Mouse (Mus musculus): ENCODE measurements around the gene Crybb3. TPM values are rescaled to one million over a fixed set of nuclear protein-coding genes. Genes with fewer than 3 reads are reported as not detected.
"Not testable (repeated sequence)": the region's sequence is repeated elsewhere in the genome, so short reads cannot be mapped to it uniquely, and the experiment has no call there.

Gene Crybb3
- polyA plus RNA-seq, 1 experiment: not detected

DNA sequence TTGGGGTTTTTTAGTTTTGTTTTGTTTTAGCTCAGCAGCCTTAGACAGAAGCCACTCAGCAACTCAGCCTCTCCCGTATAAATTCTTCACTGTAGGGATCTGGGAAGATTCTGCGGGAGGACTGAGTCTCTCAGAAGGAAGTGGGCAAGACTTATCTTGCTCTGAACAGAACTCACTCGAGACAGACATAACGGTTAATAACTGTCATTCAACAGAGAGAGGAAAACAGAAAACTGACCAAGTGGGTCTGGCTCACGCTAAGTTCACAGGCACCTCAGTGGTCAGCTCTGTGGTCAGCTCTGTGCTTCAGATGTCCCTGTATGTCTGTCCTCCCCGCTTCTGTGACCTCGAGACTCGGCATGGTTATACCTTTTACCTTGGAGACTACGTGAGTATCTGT is 37.9 kb upstream of the Crybb3 start:
- H3K4me3 ChIP-seq (ENCODE audit: insufficient read depth, low read depth, low read length): no peak overlapping the region
- 80% methylated on average over 9 of the region's 9 CpGs for WGBS
- TF ChIP-seq POLR2A (IDR thresholded peaks at IDR 0.05; ENCODE audit: insufficient read depth, low read depth, low read length): no peak
- no peak for TF ChIP-seq CTCF (IDR thresholded peaks at IDR 0.05; ENCODE audit: insufficient read depth, low read depth, low read length)
- peaks cover 77% of the 10 kb centered on the region for H3K4me1 ChIP-seq (ENCODE audit: control insufficient read depth, insufficient read depth, low read length)
- peak overlapping the region; percentile 12; the same call in 1 of the 2 replicates for H3K27ac ChIP-seq (ENCODE audit: insufficient read depth, low read depth, low read length)

DNA sequence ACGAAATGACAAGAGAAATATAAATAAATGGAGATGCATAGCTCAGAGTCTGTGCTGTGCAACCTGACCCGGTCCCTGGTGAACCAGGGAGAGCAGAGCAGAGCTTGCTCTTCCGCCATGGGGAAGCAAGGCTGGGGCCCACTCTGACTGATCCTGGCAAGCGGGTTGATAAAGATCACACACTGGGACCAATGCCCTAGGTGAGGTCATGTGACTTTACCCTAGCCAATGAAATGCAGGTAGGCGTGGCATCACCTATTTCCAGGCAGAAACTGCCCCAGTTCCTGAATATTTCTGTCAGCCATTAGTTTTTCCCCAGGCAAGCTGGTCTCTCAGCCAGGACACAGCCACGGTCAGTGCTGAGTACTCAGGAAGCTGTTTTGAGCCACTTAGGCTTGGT is 37.3 kb upstream of the Crybb3 start:
- Histone ChIP-seq H3K4me1 (ENCODE audit: control insufficient read depth, insufficient read depth, low read length) (peaks cover 83% of the 10 kb centered on the region), H3K27ac (ENCODE audit: insufficient read depth, low read depth, low read length) (no peak overlapping the region), H3K4me3 (ENCODE audit: insufficient read depth, low read depth, low read length) (no peak overlapping the region)
- 67% methylated on average over 6 of the region's 6 CpGs for WGBS
- no peak for TF ChIP-seq POLR2A (IDR thresholded peaks at IDR 0.05; ENCODE audit: insufficient read depth, low read depth, low read length)
- TF ChIP-seq CTCF (IDR thresholded peaks at IDR 0.05; ENCODE audit: insufficient read depth, low read depth, low read length): no peak

DNA sequence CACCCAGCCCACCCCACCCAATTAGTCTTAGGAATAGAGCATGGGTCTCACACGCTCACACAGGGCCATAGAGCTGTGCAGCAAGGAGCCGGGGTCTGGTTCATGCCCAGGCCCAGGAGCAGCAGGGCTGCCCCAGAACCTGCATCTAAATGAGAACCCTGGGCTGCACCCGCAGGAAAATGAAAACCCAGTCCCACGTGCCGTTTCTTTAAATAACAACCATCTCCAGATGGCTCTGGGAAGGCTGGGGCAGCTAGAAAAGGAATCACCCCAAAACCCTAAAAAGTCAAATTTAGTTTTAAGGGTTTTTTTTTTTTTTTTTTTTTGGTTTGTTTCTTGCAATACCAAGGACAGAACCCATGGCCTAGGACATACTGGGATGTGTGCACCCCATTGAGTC is 36.0 kb upstream of the Crybb3 start:
- H3K27ac ChIP-seq (ENCODE audit: insufficient read depth, low read depth, low read length): no peak overlapping the region
- 37% methylated on average over 5 of the region's 5 CpGs for WGBS
- H3K4me3 ChIP-seq (ENCODE audit: insufficient read depth, low read depth, low read length): no peak overlapping the region

DNA sequence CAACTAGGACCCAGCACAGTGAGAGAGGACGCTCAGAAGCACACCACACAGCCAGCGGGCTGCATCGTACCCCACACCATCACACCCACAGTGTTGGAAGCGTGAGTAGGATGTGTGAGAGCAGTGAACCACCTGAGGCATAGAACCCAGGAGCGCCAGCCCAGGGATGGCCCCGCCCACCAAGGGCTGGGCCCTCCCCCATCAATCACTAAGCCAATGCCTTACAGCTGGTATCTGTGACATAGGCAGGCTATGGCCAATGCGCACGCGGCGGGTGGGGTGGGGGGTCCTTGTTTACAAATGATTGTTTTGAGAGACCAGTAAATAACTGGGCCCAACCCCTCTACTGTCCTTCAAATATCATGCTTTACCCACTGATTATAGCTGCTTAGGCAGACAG is 34.5 kb upstream of the Crybb3 start:
- 58% methylated on average over 10 of the region's 10 CpGs for WGBS
- no peak overlapping the region for H3K27ac ChIP-seq (ENCODE audit: insufficient read depth, low read depth, low read length)
- no peak overlapping the region for H3K4me3 ChIP-seq (ENCODE audit: insufficient read depth, low read depth, low read length)
- H3K4me1 ChIP-seq (ENCODE audit: control insufficient read depth, insufficient read depth, low read length): peaks cover 82% of the 10 kb centered on the region
- no peak for TF ChIP-seq CTCF (IDR thresholded peaks at IDR 0.05; ENCODE audit: insufficient read depth, low read depth, low read length)
- no peak for TF ChIP-seq POLR2A (IDR thresholded peaks at IDR 0.05; ENCODE audit: insufficient read depth, low read depth, low read length)

More for the DNA sequence above, 36.0 kb upstream of the Crybb3 start:
- TF ChIP-seq CTCF (IDR thresholded peaks at IDR 0.05; ENCODE audit: insufficient read depth, low read depth, low read length): no peak
- no peak for TF ChIP-seq POLR2A (IDR thresholded peaks at IDR 0.05; ENCODE audit: insufficient read depth, low read depth, low read length)
- H3K4me1 ChIP-seq (ENCODE audit: control insufficient read depth, insufficient read depth, low read length): peaks cover 89% of the 10 kb centered on the region

DNA sequence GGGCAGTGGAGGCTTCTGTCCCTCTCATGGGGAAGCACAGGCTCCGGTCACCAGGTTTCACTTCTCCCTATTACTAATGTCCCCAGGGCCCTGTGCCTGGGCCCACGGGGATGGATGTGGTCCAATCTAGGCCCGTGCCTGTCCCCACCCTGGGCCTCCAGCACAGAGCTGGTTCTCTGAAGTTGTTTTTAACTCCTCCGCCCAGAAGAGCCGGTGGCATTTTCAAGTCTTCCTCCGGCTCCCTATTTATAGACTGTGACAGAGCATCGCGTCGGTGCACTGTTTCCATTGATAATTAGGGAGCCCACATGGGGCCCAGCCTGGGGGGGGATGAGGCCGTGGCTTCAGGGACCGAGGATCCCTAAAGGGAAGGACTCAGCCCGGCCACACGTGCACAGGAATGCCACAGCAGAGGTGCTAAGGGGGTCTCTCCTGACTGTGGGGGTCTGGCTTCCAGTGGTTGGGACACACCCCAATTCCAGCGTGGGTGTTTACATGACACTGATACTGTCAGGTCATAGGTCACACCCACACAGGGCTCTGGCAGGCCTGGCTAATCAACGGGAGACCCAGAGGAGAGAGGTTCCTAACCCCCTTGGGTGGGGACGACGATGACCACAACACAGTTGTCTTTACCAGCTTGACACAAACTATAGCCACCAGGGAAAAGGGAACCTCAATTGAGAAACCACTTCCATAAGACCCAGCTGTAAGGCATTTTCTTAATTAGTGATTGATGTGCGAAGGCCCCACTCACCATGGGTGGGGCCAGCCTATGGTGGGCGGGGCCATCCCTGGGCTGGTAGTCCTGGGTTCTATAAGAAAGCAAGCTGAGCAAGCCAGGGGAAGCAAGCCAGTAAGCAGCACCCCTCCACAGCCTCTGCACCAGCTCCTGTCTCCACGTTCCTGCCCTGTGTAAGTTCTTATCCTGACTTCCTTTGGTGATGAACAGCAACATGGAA is 33.2 kb upstream of the Crybb3 start:
- Histone ChIP-seq H3K4me1 (ENCODE audit: control insufficient read depth, insufficient read depth, low read length) (peaks cover 73% of the 10 kb centered on the region), H3K27ac (ENCODE audit: insufficient read depth, low read depth, low read length) (peak overlapping the region; percentile 92), H3K4me3 (ENCODE audit: insufficient read depth, low read depth, low read length) (no peak overlapping the region)
- TF ChIP-seq POLR2A (IDR thresholded peaks at IDR 0.05; ENCODE audit: insufficient read depth, low read depth, low read length) (no peak), CTCF (IDR thresholded peaks at IDR 0.05; ENCODE audit: insufficient read depth, low read depth, low read length) (no peak)
- WGBS: 30% methylated on average over 20 of the region's 20 CpGs

DNA sequence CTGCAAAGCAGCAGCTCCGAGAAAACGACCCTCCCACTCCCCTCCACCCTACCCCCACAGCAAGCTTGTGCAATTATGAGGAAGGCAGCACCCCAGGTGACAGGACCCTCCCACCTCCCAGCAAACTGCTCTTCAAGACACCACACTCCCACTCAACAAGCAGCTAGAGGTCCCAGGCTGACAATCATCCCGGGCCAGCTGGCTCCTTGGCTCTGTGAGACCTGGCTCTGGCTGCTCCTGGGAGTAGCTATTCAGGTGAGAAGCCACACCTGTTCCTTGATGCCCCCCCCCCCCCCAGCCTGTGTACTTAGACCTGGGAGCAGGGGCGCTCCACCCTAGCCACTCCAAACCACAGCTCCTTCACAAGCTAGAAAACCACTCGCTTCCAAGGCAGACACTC is 31.7 kb upstream of the Crybb3 start:
- Histone ChIP-seq H3K4me1 (ENCODE audit: control insufficient read depth, insufficient read depth, low read length) (peaks cover 65% of the 10 kb centered on the region), H3K27ac (ENCODE audit: insufficient read depth, low read depth, low read length) (peak overlapping the region; percentile 62; the same call in 1 of the 2 replicates), H3K4me3 (ENCODE audit: insufficient read depth, low read depth, low read length) (no peak overlapping the region)
- TF ChIP-seq POLR2A (IDR thresholded peaks at IDR 0.05; ENCODE audit: insufficient read depth, low read depth, low read length) (no peak), CTCF (IDR thresholded peaks at IDR 0.05; ENCODE audit: insufficient read depth, low read depth, low read length) (no peak)
- WGBS: 31% methylated on average over 5 of the region's 5 CpGs

DNA sequence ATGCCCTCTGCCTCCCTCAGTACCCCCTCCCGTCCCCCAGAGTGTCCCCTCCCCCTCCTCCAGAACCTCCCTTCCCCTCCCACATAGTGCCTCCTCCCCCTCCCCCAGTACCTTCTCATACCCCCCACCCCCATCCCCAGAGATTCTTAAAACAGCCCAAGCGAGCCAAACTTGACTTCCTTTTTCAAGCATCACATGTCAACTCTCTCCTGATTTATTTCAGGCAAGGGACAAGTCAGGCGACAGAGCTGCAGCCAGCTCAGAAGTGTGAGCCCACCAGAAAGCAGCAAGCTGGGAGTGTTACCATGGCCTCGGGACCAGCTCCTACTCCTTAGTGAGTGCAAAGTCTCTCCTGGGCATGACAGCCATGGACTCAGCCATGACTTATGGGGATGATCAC is 30.0 kb upstream of the Crybb3 start:
- no peak for TF ChIP-seq POLR2A (IDR thresholded peaks at IDR 0.05; ENCODE audit: insufficient read depth, low read depth, low read length)
- TF ChIP-seq CTCF (IDR thresholded peaks at IDR 0.05; ENCODE audit: insufficient read depth, low read depth, low read length): no peak
- WGBS: 19% methylated on average over 4 of the region's 4 CpGs
- Histone ChIP-seq H3K4me1 (ENCODE audit: control insufficient read depth, insufficient read depth, low read length) (peaks cover 62% of the 10 kb centered on the region), H3K4me3 (ENCODE audit: insufficient read depth, low read depth, low read length) (no peak overlapping the region), H3K27ac (ENCODE audit: insufficient read depth, low read depth, low read length) (peak overlapping the region; percentile 69; the same call in 1 of the 2 replicates)

DNA sequence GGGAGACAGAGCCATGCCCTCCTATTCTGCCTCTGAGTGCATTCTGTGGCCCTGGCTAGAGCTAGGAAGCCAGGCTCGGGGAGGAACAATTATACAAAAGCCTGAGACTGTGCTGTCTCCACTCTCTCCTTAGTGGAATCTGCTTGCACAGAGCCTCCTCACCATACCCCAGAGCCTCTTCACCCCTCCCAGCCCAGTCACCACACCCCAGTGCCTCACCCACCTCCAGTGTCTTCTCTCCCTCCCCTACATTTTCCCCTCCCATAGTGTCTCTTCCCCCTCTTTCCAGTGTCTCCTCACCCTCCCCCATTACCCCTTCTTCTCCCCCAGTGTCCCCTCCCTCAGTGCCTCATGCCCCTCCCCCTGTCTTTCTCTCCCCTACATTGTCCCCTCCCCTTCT is 29.5 kb upstream of the Crybb3 start:
- Histone ChIP-seq H3K4me1 (ENCODE audit: control insufficient read depth, insufficient read depth, low read length) (peaks cover 58% of the 10 kb centered on the region), H3K27ac (ENCODE audit: insufficient read depth, low read depth, low read length) (peak overlapping the region; percentile 76), H3K4me3 (ENCODE audit: insufficient read depth, low read depth, low read length) (no peak overlapping the region)
- TF ChIP-seq POLR2A (IDR thresholded peaks at IDR 0.05; ENCODE audit: insufficient read depth, low read depth, low read length): no peak
- no peak for TF ChIP-seq CTCF (IDR thresholded peaks at IDR 0.05; ENCODE audit: insufficient read depth, low read depth, low read length)
- WGBS: 14% methylated on average over 1 of the region's 1 CpGs

DNA sequence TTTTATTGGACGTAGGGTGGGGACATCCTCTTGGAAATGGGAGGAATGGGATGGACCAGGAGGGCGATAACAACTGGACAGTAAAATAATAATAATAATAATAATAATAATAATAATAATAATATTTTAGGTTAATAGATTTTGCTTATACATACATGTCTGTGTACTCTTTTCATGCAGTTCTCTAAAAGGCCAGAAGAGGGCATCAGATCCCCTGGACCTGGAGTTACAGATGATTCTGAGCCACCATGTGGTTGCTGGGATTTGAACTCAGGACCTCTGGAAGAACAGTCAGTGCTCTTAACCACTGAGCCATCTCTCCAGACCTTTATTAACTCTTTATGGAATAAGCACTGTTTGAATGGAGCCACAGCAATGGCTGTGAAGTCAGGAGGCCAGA is 28.3 kb upstream of the Crybb3 start:
- H3K27ac ChIP-seq (ENCODE audit: insufficient read depth, low read depth, low read length); H3K4me3 ChIP-seq (ENCODE audit: insufficient read depth, low read depth, low read length): not testable (repeated sequence)
- peaks cover 47% of the 10 kb centered on the region for H3K4me1 ChIP-seq (ENCODE audit: control insufficient read depth, insufficient read depth, low read length)
- WGBS: 92% methylated on average over 2 of the region's 2 CpGs

All from olfactory bulb, adult 2 months (tissue).